Mouse (Mus musculus): ENCODE results near the gene Mettl7a2.

GRCm38 (mm10) chr15:100319884-100320283 lies 33.1 kb upstream of the Mettl7a2 start:
- TF ChIP-seq CTCF (IDR thresholded peaks at IDR 0.05; ENCODE audit: low read depth, low read length) (no peak), POLR2A (IDR thresholded peaks at IDR 0.05; ENCODE audit: extremely low read depth, insufficient read depth, low read length) (no peak)
